Mouse (Mus musculus) embryonic facial prominence, embryonic 10.5 days (tissue): ENCODE data around the gene Atp8a2. TPM values are rescaled to one million over a fixed set of nuclear protein-coding genes. Genes with fewer than 3 reads are reported as not detected.

Experiments used
- DNase-seq: peaks from one replicate; pipeline ENCODE4 v3.0.0-alpha.2; 2017; ENCODE audit warnings: low spot score
- H3K27ac ChIP-seq: fragments of 300-500 bp; sonication (generic); replicated peaks from 2 replicates; pipeline ENCODE4 v1.5.1; 2016; ENCODE audit warnings: mild to moderate bottlenecking
- H3K27me3 ChIP-seq: fragments of 300-500 bp; sonication (generic); replicated peaks from 2 replicates; pipeline ENCODE4 v1.6.1; 2016; ENCODE audit warnings: low read depth, mild to moderate bottlenecking; ENCODE audit not compliant: poor library complexity, severe bottlenecking
- H3K36me3 ChIP-seq: fragments of 300-500 bp; sonication (generic); replicated peaks from 2 replicates; pipeline ENCODE4 v1.6.1; 2016; ENCODE audit warnings: mild to moderate bottlenecking, moderate library complexity
- H3K4me1 ChIP-seq: fragments of 300-500 bp; sonication (generic); 2 replicates; pipeline ENCODE4 v1.6.1; 2016
- H3K4me3 ChIP-seq: fragments of 300-500 bp; sonication (generic); 2 replicates; pipeline ENCODE4 v1.5.1; 2016; ENCODE audit warnings: mild to moderate bottlenecking, moderate library complexity
- H3K9me3 ChIP-seq: fragments of 300-500 bp; sonication (generic); 2 replicates; pipeline ENCODE4 v1.6.1; 2016; ENCODE audit warnings: mild to moderate bottlenecking
- WGBS: fragments of 180-500 bp; shearing (Covaris S2); methylation state at CpG from one replicate; pipeline ENCODE4 v1.1.7; 2016; 5-methylcytosine and 5-hydroxymethylcytosine counted together
- polyA plus RNA-seq: library from polyadenylated mRNA; unstranded; fragments of >200 nt; fragmentation: Nextera tagmentation; extraction: Ambion mirVana; gene quantifications from 2 replicates; pipeline ENCODE4 v1.2.1, GENCODE M21; 2016

The Atp8a2 gene
- polyA plus RNA-seq, 1 experiment from 2014 or later: 2.8 TPM

- Histone ChIP-seq H3K36me3 (no peaks in the 10 kb centered on the region), H3K4me1 (no peaks in the 10 kb centered on the region), H3K27me3 (no peaks in the 10 kb centered on the region), H3K27ac (no peak overlapping the region), H3K9me3 (no peaks in the 10 kb centered on the region), H3K4me3 (no peak overlapping the region)
- no peak for DNase-seq
- 77% methylated on average over 6 of the region's 6 CpGs for WGBS
These were observed 59.2 kb downstream of the Atp8a2 start for GRCm38 (mm10) chr14:60137812-60138211.

DNA sequence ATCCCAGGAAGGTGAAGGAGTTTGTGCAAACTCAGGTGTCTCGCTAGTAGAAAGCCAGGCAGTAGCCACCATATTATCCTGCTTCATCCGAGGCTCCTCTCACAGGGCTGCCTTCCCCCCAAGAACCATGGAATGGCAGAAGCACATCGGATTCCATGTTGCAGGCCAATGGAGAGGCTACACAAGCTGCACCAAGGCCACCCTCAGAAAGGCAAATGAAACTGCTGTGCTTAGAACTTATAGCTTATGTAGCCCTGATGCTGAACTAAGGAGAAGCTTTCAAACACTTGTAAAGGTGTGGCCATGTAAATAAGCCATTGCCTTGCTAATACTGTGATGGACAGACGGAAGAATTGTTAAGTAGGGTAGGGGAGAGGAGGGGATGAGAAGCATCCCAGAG, 61.2 kb downstream of the Atp8a2 start:
- WGBS: 83% methylated on average over 4 of the region's 4 CpGs
- Histone ChIP-seq H3K4me1 (no peaks in the 10 kb centered on the region), H3K27me3 (no peaks in the 10 kb centered on the region), H3K36me3 (no peaks in the 10 kb centered on the region), H3K27ac (no peak overlapping the region), H3K4me3 (no peak overlapping the region), H3K9me3 (no peaks in the 10 kb centered on the region)
- DNase-seq: no peak

DNA sequence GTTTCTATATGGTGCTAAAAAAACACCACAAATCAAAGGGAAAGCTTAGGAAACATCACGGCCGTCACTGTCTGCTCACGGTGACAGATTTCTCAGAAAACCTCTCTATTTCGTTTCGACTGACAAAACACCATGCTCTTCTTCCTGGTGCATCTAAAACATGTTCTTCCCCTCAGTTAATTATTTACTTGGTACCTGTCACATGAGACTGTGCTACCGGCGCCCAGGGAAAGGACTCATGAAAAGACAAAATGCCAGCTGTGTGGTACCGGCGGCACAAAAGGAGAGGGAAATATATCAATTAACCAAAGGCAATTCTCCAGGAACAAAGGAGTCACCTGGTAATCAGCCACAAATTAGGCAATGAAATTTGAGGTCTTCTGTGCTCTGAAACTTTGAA, 62.3 kb downstream of the Atp8a2 start:
- 89% methylated on average over 9 of the region's 9 CpGs for WGBS
- no peak overlapping the region for H3K4me3 ChIP-seq

GRCm38 (mm10) chr14:60131196-60131876, 65.6 kb downstream of the Atp8a2 start:
- Histone ChIP-seq H3K27ac (no peak overlapping the region), H3K27me3 (0 out of 2 replicates have a peak, but pooled peaks cover 3% of the 10 kb centered on the region), H3K4me1 (no peaks in the 10 kb centered on the region), H3K4me3 (no peak overlapping the region), H3K9me3 (no peaks in the 10 kb centered on the region), H3K36me3 (no peaks in the 10 kb centered on the region)
- 88% methylated on average over 9 of the region's 9 CpGs for WGBS
- DNase-seq: no peak

More for the DNA sequence above, 62.3 kb downstream of the Atp8a2 start:
- Histone ChIP-seq H3K4me1 (no peaks in the 10 kb centered on the region), H3K36me3 (no peaks in the 10 kb centered on the region), H3K9me3 (no peaks in the 10 kb centered on the region), H3K27me3 (no peaks in the 10 kb centered on the region), H3K27ac (no peak overlapping the region)
- DNase-seq: no peak

DNA sequence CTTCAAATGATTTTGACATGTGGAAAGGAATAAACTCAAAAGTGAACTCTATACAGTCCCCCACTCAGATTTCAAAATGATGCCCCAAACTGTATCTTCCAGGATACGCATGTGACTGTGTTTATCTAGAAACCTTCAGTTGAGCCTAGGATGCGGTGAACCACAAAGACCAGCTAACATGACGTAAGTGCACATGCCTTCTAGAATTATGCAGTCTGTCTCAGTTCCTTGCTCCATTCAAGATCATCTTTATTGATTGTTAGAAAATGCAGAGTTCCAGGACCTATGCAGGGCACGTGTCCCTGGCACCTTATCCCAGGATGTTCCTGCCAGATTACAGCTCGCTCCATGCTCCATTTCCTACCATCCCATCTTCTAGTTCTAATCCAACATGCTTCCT, 67.4 kb downstream of the Atp8a2 start:
- H3K36me3 ChIP-seq: no peaks in the 10 kb centered on the region
- no peaks in the 10 kb centered on the region for H3K9me3 ChIP-seq
- no peak overlapping the region for H3K27ac ChIP-seq
- no peak for DNase-seq
- no peak overlapping the region for H3K4me3 ChIP-seq
- 92% methylated on average over 5 of the region's 5 CpGs for WGBS
- no peaks in the 10 kb centered on the region for H3K4me1 ChIP-seq
- 0 out of 2 replicates have a peak, but pooled peaks cover 3% of the 10 kb centered on the region for H3K27me3 ChIP-seq

GRCm38 (mm10) chr14:60125202-60125601, 71.8 kb downstream of the Atp8a2 start:
- Histone ChIP-seq H3K4me3 (no peak overlapping the region), H3K9me3 (no peaks in the 10 kb centered on the region), H3K4me1 (no peaks in the 10 kb centered on the region), H3K27ac (no peak overlapping the region), H3K36me3 (no peaks in the 10 kb centered on the region), H3K27me3 (0 out of 2 replicates have a peak, but pooled peaks cover 3% of the 10 kb centered on the region)
- WGBS: 83% methylated on average over 9 of the region's 9 CpGs
- DNase-seq: no peak

DNA sequence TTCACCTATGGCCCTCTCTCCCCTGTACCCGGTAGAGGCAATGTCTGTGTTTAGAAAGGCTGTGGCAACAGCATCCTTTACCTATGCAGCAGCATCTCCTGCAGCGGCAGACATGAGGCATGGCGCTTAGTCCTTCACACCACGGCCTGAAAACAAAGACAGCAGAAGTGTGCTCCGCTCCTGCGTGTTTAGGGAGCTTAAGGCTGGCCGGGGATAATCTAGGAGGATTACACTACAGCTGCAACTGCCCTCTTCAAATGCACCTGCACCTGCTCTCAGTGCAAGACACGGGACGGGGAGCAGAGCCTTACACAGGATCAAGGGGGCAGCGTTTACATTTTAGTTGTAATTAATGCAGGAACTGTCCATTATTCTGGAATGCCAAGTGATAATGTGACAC, 75.4 kb downstream of the Atp8a2 start:
- no peaks in the 10 kb centered on the region for H3K36me3 ChIP-seq
- no peaks in the 10 kb centered on the region for H3K9me3 ChIP-seq
- no peak for DNase-seq
- no peak overlapping the region for H3K4me3 ChIP-seq
- no peaks in the 10 kb centered on the region for H3K27me3 ChIP-seq
- H3K27ac ChIP-seq: no peak overlapping the region
- WGBS: 49% methylated on average over 10 of the region's 10 CpGs
- no peaks in the 10 kb centered on the region for H3K4me1 ChIP-seq

DNA sequence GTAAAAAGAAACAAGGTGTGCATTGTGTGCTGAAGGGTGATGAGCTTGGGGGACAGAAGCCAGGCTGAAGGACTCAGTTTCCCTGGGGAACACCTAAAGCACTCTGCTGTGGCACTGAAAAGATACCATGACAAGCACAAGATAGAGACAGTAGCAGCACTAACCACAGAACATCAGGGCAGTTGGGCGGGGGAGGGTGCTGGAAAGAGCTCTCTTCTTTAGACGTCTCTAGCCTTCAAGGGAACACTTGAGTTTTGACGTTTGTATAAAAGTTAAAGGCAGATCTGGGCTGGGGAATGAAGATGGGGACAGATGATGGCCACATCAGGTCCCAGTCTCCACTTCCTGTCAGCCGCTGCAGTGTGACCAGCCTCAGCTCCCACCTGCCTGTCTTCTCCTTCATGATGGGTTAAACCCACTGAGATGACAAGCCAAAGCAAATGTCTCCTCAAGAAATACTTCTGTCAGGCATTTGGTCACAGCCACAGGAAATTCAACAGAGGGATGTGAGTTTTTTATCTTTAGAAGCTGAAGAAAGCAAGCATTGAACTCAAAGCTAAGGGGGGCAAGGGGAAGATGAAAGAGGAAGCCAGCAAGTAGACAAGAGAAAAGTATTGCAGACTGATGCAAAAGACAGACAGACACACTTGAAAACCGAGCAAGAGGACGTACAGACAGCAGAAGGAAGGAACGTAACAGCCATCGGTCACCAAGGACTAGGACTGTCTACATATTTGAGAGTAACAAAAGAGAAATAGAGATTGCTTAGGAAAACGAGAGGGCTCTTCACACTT, 79.0 kb downstream of the Atp8a2 start:
- H3K9me3 ChIP-seq: no peaks in the 10 kb centered on the region
- no peak overlapping the region for H3K27ac ChIP-seq
- H3K27me3 ChIP-seq: no peaks in the 10 kb centered on the region
- WGBS: 84% methylated on average over 9 of the region's 9 CpGs
- no peak for DNase-seq
- H3K4me3 ChIP-seq: no peak overlapping the region
- no peaks in the 10 kb centered on the region for H3K4me1 ChIP-seq
- H3K36me3 ChIP-seq: no peaks in the 10 kb centered on the region

GRCm38 (mm10) chr14:60086808-60087725, 109.9 kb downstream of the Atp8a2 start:
- H3K27ac ChIP-seq: peak overlapping the region; percentile 70
- 11% methylated on average over 33 of the region's 33 CpGs for WGBS
- peaks cover 23% of the 10 kb centered on the region for H3K27me3 ChIP-seq
- peak overlapping the region; percentile 65 for H3K4me3 ChIP-seq
- no peaks in the 10 kb centered on the region for H3K9me3 ChIP-seq
- H3K36me3 ChIP-seq: no peaks in the 10 kb centered on the region
- H3K4me1 ChIP-seq: peaks cover 14% of the 10 kb centered on the region
- peak; percentile 88 for DNase-seq

DNA sequence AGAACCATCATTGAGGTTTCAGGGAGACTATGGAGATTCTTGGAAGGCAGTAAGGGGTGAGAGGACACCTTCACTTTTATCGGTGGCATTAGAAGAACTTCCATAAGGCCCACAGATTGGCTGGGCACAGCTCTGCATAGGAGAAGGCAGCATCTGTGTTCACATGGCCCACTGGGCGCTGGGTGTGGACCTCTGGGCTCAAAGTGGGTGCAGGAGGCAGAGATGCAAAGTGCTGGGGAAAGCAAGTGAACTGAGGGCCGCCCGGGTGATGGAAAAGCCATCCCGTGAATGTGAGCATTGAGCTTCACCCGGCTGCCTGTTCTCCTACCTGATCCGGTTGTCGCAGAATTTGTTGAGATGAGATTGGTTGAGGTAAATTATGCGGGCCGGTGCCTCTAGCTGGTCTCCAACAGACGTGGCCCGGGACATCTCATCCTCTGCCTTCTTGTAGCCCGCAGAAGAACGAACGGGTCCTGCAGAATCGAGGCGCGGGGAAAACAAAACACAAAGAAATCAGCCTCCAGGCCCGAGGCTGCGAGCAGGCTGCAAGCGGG, 110.6 kb downstream of the Atp8a2 start:
- H3K36me3 ChIP-seq: no peaks in the 10 kb centered on the region
- peak overlapping the region; percentile 70 for H3K27ac ChIP-seq
- DNase-seq: no peak
- peak overlapping the region; percentile 65 for H3K4me3 ChIP-seq
- H3K27me3 ChIP-seq: peaks cover 23% of the 10 kb centered on the region
- H3K4me1 ChIP-seq: peaks cover 14% of the 10 kb centered on the region
- 4% methylated on average over 21 of the region's 21 CpGs for WGBS
- H3K9me3 ChIP-seq: no peaks in the 10 kb centered on the region

GRCm38 (mm10) chr14:60082771-60083170, 114.2 kb downstream of the Atp8a2 start:
- 87% methylated on average over 8 of the region's 8 CpGs for WGBS
- H3K36me3 ChIP-seq: no peaks in the 10 kb centered on the region
- peaks cover 18% of the 10 kb centered on the region for H3K4me1 ChIP-seq
- H3K27ac ChIP-seq: no peak overlapping the region
- no peak overlapping the region for H3K4me3 ChIP-seq
- no peaks in the 10 kb centered on the region for H3K9me3 ChIP-seq
- peaks cover 23% of the 10 kb centered on the region for H3K27me3 ChIP-seq
- no peak for DNase-seq

DNA sequence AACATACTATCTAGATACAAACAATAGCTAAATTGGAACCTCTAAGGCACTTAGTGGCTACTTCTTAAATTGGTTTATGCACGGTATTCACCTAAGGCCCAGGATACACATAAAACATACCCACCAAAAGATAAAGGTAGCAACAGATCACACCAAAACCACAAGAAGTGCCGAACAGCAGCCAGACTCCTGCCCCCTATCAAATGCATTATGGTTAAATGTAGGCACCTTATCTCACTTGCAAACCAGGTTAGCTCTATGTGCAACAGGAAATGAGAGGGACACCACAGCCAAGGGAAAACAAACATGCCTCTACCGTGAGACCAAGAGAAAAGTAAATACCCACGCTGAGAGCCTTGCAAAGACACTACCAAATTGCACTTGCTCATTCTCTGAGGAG, 124.5 kb downstream of the Atp8a2 start:
- no peak for DNase-seq

More for the DNA sequence above, 124.5 kb downstream of the Atp8a2 start:
- Histone ChIP-seq H3K27me3 (no peaks in the 10 kb centered on the region), H3K4me1 (no peaks in the 10 kb centered on the region), H3K36me3 (no peaks in the 10 kb centered on the region), H3K27ac (no peak overlapping the region), H3K4me3 (no peak overlapping the region), H3K9me3 (no peaks in the 10 kb centered on the region)
- WGBS: 88% methylated on average over 4 of the region's 4 CpGs
